Mouse (Mus musculus) olfactory bulb, adult 2 months (tissue): Measurements from ENCODE around the gene Saxo1.

Experiments
- CTCF ChIP-seq: fragments of 200-500 bp; IDR thresholded peaks from 2 replicates; pipeline ENCODE4 v1.5.1; 2012; ENCODE audit warnings: low read depth, mild to moderate bottlenecking, low read length, moderate library complexity; ENCODE audit not compliant: insufficient read depth
- POLR2A ChIP-seq: fragments of 200-500 bp; IDR thresholded peaks from 2 replicates; pipeline ENCODE4 v1.6.1; 2012; ENCODE audit warnings: mild to moderate bottlenecking, low read depth, low read length, moderate library complexity; ENCODE audit not compliant: insufficient read depth

DNA sequence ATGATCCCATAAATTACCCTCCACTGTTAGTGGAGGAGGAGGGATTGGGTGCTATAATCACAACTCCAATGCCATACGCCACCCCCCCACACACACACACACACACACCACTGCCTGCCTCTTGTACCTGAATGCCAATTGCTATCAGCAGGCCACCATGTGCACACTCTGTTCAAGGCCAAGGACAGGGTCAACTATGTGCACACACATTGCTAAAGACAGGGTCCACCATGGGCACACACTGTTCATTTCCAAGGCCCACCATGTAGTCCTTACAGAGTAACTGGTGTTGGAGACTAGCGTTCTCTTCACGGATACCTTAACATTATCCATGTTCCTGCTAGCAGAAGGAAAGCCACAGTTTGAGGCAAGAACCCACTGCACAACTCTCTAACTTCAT, 2.9 kb upstream of the Saxo1 start:
- TF ChIP-seq CTCF (no peak), POLR2A (no peak)
